Mouse (Mus musculus): Measurements from ENCODE around the gene Farp1. TPM values are rescaled to one million over a fixed set of nuclear protein-coding genes. Genes with fewer than 3 reads are reported as not detected.

Gene Farp1
- total RNA-seq, 1 experiment = 8.6 TPM

- Histone ChIP-seq H3K4me1 (ENCODE audit: control insufficient read depth in 2 of 2, insufficient read depth in 2 of 2, low read length in 2 of 2, poor library complexity in 1 of 2) (no peaks in the 10 kb centered on the region), H3K27ac (ENCODE audit: insufficient read depth, low read depth, low read length, poor library complexity, severe bottlenecking) (no peak overlapping the region), H3K36me3 (ENCODE audit: control insufficient read depth, insufficient read depth, low read length, poor library complexity, severe bottlenecking) (no peaks in the 10 kb centered on the region), H3K9me3 (ENCODE audit: control insufficient read depth, insufficient read depth, low read depth, low read length) (no peaks in the 10 kb centered on the region), H3K9ac (ENCODE audit: insufficient read depth, low read depth, low read length, poor library complexity, severe bottlenecking) (no peak overlapping the region), H3K4me3 (ENCODE audit: insufficient read depth in 1 of 2, low read depth in 1 of 2, low read length in 2 of 2, poor library complexity in 1 of 2, severe bottlenecking in 1 of 2) (peak overlapping the region in 1 of 2 experiments; percentile 10; a peak in 1 of 4 replicates)
- DNase-seq (ENCODE audit: low read depth, low spot score) = no peak
- in situ Hi-C loops (cut with MboI; ENCODE audit: low sequenced_read_pairs in 2 of 2, unreplicated experiment in 2 of 2) = no loop called here
- TF ChIP-seq HCFC1 (IDR thresholded peaks at IDR 0.05; ENCODE audit: borderline replicate concordance, insufficient read depth, low read length) = no peak
- TF ChIP-seq ZC3H11A (IDR thresholded peaks at IDR 0.05; ENCODE audit: borderline replicate concordance, low read depth, low read length) = no peak
- no peak for TF ChIP-seq MAFK (IDR thresholded peaks at IDR 0.05; ENCODE audit: insufficient read depth, low read depth, low read length)
- no peak for TF ChIP-seq CHD2 (IDR thresholded peaks at IDR 0.05; ENCODE audit: low read depth, low read length)
- TF ChIP-seq ZNF384 (IDR thresholded peaks at IDR 0.05; ENCODE audit: low read depth, low read length) = no peak
Observed at GRCm38 (mm10) chr14:121172065-121173036, 137.4 kb downstream of the Farp1 start.

DNA sequence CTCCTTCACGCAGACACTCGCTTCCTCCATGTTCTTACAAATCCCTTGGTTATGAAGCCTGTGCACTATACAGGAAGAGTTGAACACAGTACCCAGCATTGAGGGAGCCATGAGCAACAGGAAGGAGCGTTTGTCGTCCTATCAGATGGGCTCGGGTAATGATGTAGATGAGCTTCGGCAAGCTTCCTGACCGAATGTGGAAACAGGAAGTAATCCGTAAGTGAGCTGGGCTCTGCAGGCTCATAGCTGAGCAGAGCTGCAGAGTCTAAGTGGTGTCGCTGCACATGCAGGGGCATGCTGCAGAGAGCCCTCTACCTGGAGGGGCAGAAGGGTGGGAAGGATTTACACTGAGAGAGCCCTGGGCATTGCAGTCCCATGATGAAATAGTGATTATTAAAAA is 140.4 kb downstream of the Farp1 start:
- no peak overlapping the region for H3K4me3 ChIP-seq (ENCODE audit: insufficient read depth in 1 of 2, low read depth in 1 of 2, low read length in 2 of 2, poor library complexity in 1 of 2, severe bottlenecking in 1 of 2)
- in situ Hi-C loops (cut with MboI; ENCODE audit: low sequenced_read_pairs in 2 of 2, unreplicated experiment in 2 of 2) = no loop called here
- no peak overlapping the region for H3K9ac ChIP-seq (ENCODE audit: insufficient read depth, low read depth, low read length, poor library complexity, severe bottlenecking)
- H3K9me3 ChIP-seq (ENCODE audit: control insufficient read depth, insufficient read depth, low read depth, low read length) = no peaks in the 10 kb centered on the region
- peaks cover 0 to 5% of the 10 kb centered on the region in 2 experiments; a peak in 2 of 4 replicates for H3K4me1 ChIP-seq (ENCODE audit: control insufficient read depth in 2 of 2, insufficient read depth in 2 of 2, low read length in 2 of 2, poor library complexity in 1 of 2)
- no peak for DNase-seq (ENCODE audit: low read depth, low spot score)
- TF ChIP-seq HCFC1 (IDR thresholded peaks at IDR 0.05; ENCODE audit: borderline replicate concordance, insufficient read depth, low read length) = no peak
- no peak for TF ChIP-seq MAFK (IDR thresholded peaks at IDR 0.05; ENCODE audit: insufficient read depth, low read depth, low read length)
- TF ChIP-seq CHD2 (IDR thresholded peaks at IDR 0.05; ENCODE audit: low read depth, low read length) = no peak
- no peak for TF ChIP-seq ZNF384 (IDR thresholded peaks at IDR 0.05; ENCODE audit: low read depth, low read length)
- TF ChIP-seq ZC3H11A (IDR thresholded peaks at IDR 0.05; ENCODE audit: borderline replicate concordance, low read depth, low read length) = no peak
- H3K36me3 ChIP-seq (ENCODE audit: control insufficient read depth, insufficient read depth, low read length, poor library complexity, severe bottlenecking) = no peaks in the 10 kb centered on the region
- no peak overlapping the region for H3K27ac ChIP-seq (ENCODE audit: insufficient read depth, low read depth, low read length, poor library complexity, severe bottlenecking)

DNA sequence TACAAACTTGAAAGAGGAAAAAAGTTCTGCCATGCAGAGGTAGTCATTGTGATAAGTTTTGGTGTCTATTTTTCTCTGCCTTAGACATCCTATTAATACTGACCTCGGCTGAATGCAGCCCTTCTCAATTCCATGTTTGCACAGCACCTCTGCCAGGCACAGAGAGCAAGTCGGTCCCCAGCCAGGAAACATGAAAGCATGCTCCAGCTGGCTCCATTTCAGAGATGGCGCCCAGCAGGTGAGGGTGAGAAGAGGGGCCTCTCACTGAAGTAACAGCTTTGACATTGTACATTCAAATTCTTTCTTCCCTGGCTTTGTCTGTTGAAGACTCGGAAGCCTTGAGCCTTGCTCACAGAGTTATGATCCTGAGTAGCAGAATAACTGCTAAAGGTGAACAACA is 140.9 kb downstream of the Farp1 start:
- in situ Hi-C loops (cut with MboI; ENCODE audit: low sequenced_read_pairs in 2 of 2, unreplicated experiment in 2 of 2) = no loop called here
- peaks cover 0 to 5% of the 10 kb centered on the region in 2 experiments; a peak in 2 of 4 replicates for H3K4me1 ChIP-seq (ENCODE audit: control insufficient read depth in 2 of 2, insufficient read depth in 2 of 2, low read length in 2 of 2, poor library complexity in 1 of 2)

GRCm38 (mm10) chr14:121177907-121178306 is 142.9 kb downstream of the Farp1 start:
- Histone ChIP-seq H3K9ac (ENCODE audit: insufficient read depth, low read depth, low read length, poor library complexity, severe bottlenecking) (no peak overlapping the region), H3K4me1 (ENCODE audit: control insufficient read depth in 2 of 2, insufficient read depth in 2 of 2, low read length in 2 of 2, poor library complexity in 1 of 2) (peaks cover 0 to 5% of the 10 kb centered on the region in 2 experiments; a peak in 2 of 4 replicates), H3K4me3 (ENCODE audit: insufficient read depth in 1 of 2, low read depth in 1 of 2, low read length in 2 of 2, poor library complexity in 1 of 2, severe bottlenecking in 1 of 2) (no peak overlapping the region), H3K9me3 (ENCODE audit: control insufficient read depth, insufficient read depth, low read depth, low read length) (no peaks in the 10 kb centered on the region), H3K36me3 (ENCODE audit: control insufficient read depth, insufficient read depth, low read length, poor library complexity, severe bottlenecking) (no peaks in the 10 kb centered on the region), H3K27ac (ENCODE audit: insufficient read depth, low read depth, low read length, poor library complexity, severe bottlenecking) (no peak overlapping the region)
- in situ Hi-C loops (cut with MboI; ENCODE audit: low sequenced_read_pairs in 2 of 2, unreplicated experiment in 2 of 2) = no loop called here
- no peak for DNase-seq (ENCODE audit: low read depth, low spot score)
- TF ChIP-seq ZNF384 (IDR thresholded peaks at IDR 0.05; ENCODE audit: low read depth, low read length) (no peak), HCFC1 (IDR thresholded peaks at IDR 0.05; ENCODE audit: borderline replicate concordance, insufficient read depth, low read length) (no peak), ZC3H11A (IDR thresholded peaks at IDR 0.05; ENCODE audit: borderline replicate concordance, low read depth, low read length) (no peak), MAFK (IDR thresholded peaks at IDR 0.05; ENCODE audit: insufficient read depth, low read depth, low read length) (no peak), CHD2 (IDR thresholded peaks at IDR 0.05; ENCODE audit: low read depth, low read length) (no peak)

More for the DNA sequence above, 140.9 kb downstream of the Farp1 start:
- H3K36me3 ChIP-seq (ENCODE audit: control insufficient read depth, insufficient read depth, low read length, poor library complexity, severe bottlenecking) = no peaks in the 10 kb centered on the region
- H3K9ac ChIP-seq (ENCODE audit: insufficient read depth, low read depth, low read length, poor library complexity, severe bottlenecking) = no peak overlapping the region
- TF ChIP-seq CHD2 (IDR thresholded peaks at IDR 0.05; ENCODE audit: low read depth, low read length) (no peak), HCFC1 (IDR thresholded peaks at IDR 0.05; ENCODE audit: borderline replicate concordance, insufficient read depth, low read length) (no peak), ZC3H11A (IDR thresholded peaks at IDR 0.05; ENCODE audit: borderline replicate concordance, low read depth, low read length) (no peak), ZNF384 (IDR thresholded peaks at IDR 0.05; ENCODE audit: low read depth, low read length) (no peak), MAFK (IDR thresholded peaks at IDR 0.05; ENCODE audit: insufficient read depth, low read depth, low read length) (no peak)
- no peak overlapping the region for H3K4me3 ChIP-seq (ENCODE audit: insufficient read depth in 1 of 2, low read depth in 1 of 2, low read length in 2 of 2, poor library complexity in 1 of 2, severe bottlenecking in 1 of 2)
- no peak overlapping the region for H3K27ac ChIP-seq (ENCODE audit: insufficient read depth, low read depth, low read length, poor library complexity, severe bottlenecking)
- H3K9me3 ChIP-seq (ENCODE audit: control insufficient read depth, insufficient read depth, low read depth, low read length) = no peaks in the 10 kb centered on the region
- DNase-seq (ENCODE audit: low read depth, low spot score) = no peak

Data from ES-E14 (cell line).